Mouse (Mus musculus) T-helper 17 cell (primary cell): Measurements from ENCODE around the gene Cyp2t4.

ENCODE experiments used
- in situ Hi-C, 2 experiments: fragments of 300-600 bp; cut with MboI, MseI; formaldehyde crosslinking; loops; 1 replicate in 1 of 2; 2 replicates in 1 of 2; pipeline ENCODE4 v1.15.1; 2025; ENCODE audit warnings: high pct_unique_total_duplicates in 2 of 2

Cyp2t4 gene

DNA sequence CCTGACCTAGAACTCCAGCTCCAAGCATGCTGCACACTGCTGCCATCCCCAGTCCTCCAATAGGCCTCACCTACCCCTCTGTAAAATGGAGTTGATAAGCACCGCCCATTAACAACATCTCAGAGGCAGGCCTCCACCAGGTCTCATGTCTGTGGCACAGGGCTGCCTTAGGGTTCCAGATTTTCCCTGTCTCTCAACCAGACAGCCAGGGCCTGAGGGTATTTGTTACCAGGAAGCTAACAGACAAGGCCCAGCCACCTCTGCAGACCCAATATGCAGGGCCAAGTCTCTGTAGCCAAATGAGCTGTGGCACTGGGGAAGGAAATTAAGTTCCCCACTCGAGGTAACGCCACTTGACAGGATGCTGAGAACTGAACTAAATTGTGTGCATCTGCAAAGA, 7.4 kb downstream of the Cyp2t4 start:
- in situ Hi-C loops, result no loop called here

DNA sequence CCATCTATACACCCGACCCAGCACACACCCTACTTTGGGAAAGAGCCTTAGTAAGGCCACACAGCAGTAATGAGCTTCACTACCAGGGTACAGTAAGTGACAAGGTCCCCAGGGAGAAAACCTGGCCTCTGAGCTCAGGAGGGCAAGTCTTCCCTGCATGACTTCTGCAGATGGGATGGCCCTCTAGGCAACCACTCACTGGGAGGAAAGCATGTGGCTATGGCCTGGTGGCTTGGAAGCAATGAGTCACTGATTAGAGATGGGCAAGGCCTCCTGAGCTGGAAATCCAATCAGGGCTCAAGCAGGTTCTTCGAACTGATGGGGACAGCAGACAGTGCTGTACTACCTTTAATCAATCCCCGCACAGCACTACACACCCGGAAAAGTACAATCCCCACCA, 8.2 kb downstream of the Cyp2t4 start:
- in situ Hi-C loops, result no loop called here

DNA sequence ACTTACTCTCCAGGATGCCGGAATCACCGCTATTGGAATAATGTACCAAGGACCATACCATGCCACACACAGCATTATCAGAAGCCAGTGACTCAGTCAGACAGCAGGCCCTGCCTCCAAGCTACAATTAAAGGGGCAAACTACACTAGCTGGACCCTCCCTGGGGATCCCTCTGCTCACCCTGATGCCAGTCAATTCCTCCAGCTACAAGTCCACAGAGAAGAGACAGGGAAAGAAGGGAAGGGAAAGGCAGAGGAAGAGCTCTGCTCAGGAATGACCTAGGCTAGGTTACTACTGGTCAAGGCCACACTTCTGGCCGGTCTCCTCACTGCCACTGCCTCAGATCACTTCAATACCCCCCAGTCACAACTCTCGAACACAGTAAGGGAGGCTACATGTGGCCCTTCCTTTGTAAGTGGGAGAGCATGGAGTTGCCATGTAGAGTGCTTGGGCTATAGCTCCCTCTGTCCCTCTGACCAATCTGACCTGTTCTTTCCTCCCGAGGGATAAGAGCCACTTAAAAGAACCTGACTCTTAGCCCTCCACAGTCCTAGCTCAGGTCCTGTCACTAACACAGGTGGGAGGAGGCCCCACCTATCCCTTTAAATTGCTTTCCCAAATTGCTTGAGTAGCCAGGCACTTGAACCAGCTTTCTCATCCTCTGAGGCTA, 9.4 kb downstream of the Cyp2t4 start:
- in situ Hi-C loops, result no loop called here

DNA sequence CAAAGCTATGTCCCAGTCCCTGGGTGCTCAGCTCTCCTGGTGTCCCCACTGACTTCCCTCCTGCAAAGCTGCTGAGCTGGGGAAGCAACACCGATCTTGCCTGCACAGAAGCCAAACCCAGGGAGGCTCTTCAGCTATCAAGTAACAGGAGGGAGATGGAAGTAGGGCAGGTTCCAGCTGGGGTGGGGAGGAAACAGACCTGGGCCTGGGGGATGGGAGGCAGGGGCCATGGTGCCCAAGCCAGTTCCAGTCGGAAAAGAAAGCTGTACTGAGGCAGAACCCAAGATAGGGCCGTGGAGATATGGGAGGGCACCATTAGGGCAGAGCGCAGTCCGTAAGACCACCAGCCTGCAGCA, 9.9 kb downstream of the Cyp2t4 start:
- in situ Hi-C loops, result no loop called here

DNA sequence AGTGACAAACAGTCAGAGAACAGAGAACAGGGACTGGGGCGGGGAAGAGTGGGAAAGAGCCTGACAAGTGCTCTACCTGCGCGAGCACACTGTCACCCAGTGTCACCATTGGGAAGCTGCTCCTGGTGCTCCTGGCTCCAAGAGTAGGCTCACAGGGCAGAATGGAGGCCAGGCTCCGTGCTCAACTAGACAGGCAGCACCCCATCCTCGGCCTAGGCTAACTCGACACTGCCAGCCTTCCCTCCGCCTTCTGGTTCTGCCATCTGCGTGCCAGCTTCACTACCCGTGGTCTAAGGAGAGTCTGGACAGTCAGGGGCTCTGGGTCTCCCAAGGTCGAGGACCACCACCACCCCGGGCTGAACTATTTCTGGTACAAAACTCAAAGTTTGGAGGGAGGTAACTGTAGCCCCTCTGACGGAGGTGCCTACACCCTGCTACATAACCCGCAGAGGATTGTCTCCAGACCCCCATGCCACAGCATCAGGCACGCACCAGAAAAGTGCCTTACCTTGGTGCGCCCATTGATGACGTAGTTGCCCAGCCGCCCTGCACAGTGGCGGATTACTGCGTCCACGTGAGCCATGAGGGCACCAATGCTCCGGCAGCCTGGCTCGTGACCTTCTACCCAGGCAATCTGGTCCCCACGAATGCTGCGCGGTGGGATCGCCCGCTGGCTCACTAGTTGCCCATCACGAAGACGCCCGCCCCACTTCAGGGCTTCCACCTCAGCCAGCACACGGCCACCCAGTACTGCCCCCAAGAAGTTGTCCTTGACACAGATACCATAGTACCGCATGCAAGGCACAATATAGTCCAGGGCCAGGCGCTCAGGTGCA, 10.8 kb downstream of the Cyp2t4 start:
- in situ Hi-C loops, result no loop called here

DNA sequence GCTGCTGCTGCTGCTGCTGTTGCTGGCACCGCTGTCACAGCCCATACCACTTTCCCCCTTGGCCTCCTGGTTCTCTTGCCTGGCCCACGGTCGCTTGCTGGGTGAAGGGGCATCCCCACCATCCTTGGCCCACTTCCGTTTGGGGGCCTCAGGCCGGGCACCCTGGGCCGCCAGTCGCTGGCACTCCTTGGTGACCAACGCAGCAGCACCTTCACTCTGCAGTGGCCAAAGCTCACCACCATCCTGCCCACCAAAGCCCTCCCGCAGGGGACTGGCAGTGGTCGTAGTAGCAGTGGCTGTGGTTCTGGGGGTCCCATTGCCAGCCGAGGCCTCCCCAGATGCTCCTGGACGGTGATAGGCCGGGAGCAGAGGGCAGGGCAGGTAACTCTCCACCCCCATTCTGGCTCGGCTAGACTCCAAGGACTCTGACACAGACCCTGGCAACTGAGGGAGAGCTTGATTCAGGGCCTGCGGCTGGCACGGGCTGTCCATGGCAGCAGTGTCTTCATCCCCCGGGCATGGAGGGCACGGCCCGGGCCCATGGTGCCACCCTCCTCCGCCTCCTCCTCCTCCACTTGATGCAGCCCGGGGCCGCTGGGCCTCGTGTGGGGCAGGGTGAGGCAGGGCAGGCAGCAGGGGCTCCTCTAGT, 11.6 kb downstream of the Cyp2t4 start:
- in situ Hi-C loops, result no loop called here

DNA sequence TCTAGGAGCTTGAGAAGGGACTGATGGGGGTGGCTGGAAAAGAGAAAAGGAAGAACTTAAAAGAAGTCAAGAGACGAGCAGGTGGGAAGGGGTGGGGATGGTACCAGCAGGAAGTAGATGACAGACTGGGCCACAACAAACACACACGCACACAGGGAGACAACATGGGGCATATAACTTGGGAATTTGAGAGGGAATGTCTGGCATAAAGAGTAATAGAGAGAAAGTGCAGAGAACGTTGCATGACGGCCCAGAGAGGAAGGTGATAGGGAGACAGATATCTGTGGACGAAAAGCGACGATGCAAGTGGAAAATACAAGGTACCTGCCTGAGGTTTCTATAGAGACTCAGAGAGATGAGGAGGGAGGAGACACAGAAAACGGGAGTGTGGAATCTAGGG, 12.2 kb downstream of the Cyp2t4 start:
- in situ Hi-C loops, result no loop called here

DNA sequence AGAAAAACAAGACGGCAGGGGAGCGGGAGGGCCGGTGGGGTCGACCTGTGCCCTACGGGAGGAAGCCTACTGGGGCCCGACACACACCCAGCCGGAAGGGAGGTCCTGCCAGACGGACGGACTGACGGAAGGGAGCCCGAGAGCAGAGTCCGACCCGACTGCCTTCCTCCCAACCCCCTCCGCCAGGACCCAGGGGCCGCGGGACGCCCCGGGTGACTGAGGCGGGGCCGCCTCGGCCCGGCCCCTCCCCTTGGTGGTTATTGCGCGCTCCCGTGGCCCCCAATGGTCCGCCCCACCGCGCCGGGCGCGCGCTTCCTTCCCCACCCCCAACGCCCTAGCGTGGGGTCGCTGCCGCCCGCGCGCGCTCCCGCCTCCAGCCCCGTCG, 12.7 kb downstream of the Cyp2t4 start:
- in situ Hi-C loops, result no loop called here

DNA sequence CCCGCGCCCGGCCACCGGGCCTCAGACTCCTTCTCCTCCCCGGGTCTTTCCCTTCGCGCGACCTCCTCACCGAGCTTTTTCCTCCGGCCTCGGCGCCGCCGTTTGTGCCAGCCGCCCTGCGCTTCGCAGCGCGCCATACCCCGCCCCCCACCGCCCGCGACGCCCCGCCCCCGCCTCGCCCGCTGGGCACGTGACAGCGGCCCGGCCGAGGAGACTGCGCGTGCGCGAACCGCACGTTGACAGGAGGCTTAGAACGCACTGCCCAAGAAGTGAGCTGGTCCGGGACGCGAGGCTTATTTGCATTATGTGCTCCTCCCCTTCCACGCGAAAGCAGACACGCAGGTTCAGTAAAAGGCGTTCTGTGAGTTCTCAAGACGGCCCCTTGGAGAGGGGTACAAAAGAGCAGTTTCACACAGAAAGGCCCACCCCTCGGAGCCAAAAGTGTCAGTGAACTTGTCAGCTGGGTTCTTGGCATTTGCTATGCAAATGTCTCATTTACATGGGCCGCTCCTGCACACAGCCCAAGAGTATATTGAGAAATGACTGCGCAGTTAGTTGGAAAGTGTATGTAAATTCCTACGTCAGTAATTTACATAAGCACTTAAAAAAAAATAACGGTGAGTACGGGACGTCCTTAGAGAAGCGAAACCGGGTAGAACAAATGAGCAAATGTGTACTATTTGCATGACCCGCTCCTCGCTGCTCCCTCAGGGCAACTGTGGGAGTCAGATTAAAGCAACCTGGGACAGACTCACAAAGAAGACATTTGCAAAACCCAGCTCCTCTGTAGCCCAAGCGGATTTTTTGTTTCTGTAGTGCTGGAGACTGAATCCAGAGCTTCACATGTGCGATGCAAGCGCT, 13.3 kb downstream of the Cyp2t4 start, which contains the start of gene Egln2:
Gene Egln2, minus strand, starts transcription at position 189 of the 861 bp plus-strand sequence.
- in situ Hi-C loops, result no loop called here

DNA sequence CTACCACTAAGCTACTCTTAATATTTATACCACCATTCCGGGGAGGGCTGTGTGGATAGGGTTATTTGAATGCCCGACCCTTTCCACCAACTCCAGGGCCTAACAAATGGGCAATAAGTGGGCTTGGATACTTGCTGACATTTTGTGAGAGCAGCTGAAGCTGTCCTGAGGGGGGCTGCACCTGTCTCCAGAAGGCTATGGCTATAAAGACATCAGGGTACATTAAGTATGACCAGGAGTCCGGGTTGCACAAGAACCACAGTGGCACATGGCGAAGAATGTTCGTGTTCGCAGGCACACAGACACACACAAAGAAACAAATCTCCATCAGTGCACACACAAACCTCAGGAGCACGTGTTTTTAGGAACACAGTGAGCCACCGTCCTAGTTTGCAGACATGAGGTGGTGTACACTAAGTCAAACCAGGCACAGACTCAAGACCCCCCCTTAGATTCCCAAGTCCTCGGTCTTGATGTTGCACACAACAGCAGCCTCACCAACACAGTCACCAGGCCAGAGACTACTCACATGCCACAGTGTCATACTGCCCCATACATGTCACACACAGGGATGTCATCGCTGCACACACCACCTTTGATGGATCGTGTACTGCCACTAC, 14.1 kb downstream of the Cyp2t4 start:
- in situ Hi-C loops, result no loop called here

DNA sequence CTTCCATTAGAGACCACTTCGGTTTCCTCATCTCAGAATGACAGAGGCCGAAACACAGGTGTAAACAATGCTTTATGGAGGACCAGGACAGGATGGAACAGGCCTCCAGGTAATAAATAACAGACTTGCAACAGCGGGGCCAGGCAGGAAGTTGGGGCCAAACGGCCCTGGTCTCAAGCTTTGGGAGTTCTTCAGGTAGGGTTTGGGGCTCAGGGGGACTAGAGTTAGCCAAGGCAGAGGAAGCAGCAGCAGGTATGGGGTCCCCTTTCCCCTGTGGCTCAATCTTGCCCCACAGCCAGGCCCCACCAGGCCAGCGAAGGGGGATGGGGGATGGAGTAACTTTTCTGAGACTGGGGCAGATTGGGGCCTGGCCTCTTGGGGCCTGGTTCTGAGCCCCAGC, 14.9 kb downstream of the Cyp2t4 start:
- in situ Hi-C loops, result no loop called here

DNA sequence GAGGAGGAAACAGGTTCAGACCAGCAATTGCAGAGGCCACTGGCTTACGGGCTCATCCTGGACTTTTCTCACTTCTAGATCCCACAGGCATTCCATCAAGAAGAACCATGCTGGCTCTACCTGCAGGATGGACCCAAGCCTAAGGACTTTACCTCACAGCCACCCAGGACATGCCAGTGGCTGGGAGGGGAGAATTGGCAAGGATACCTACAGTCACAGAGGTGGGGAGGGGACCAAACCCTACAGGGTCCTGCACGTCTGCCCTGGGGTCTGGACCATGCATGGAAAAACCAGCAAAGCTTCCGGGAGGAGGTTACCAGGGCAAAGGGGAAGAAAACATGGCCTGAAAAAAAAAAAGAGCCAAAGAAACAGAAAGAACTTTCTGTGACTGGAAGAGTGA, 17.5 kb downstream of the Cyp2t4 start:
- in situ Hi-C loops, result no loop called here

DNA sequence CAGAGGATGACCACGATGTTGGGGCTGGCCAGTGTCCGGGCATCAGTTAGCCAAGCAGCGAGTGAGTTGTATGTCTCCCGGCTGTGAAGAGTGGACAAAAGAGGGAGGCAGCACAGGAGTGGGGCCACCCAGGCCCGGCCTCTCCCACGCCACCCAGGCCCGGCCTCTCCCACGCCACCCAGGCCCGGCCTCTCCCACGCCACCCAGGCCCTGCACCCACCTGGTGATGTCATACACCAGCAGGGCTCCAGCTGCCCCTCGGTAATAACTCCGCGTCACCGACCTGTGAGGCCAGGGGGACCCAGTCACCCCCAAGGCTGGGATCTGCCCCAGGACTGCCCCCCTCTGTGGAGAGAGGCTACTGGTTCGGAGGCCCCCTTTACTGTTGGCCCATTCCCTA, 21.0 kb downstream of the Cyp2t4 start:
- in situ Hi-C loops, result no loop called here

DNA sequence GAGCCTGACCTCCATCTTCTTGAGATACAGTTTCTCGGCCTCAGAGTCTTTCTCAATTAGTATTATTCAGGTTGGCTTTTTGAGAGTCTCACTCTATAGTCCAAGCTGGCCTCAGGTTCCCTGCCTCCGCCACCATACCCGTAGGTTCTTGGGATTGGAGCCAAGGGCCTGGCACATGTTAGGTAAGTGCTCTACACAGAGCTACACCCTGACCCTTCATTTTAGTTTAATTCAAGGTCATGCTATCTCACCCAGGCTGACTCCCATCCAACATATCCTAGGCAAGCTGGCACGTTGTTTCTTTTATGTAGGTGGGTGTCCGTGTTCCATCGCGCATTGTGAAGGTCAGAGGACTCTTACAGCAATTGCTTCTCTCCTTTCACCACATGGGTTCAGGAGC, 21.4 kb downstream of the Cyp2t4 start:
- in situ Hi-C loops, result loop anchor here (25.0 kb wide), 3 partner anchors 1012 to 1788 kb away; partner anchors contain the start of genes Ccdc97 (in 1 of the 2), Dyrk1b (in 1 of the 2) and Lipe (in 1 of the 2)

DNA sequence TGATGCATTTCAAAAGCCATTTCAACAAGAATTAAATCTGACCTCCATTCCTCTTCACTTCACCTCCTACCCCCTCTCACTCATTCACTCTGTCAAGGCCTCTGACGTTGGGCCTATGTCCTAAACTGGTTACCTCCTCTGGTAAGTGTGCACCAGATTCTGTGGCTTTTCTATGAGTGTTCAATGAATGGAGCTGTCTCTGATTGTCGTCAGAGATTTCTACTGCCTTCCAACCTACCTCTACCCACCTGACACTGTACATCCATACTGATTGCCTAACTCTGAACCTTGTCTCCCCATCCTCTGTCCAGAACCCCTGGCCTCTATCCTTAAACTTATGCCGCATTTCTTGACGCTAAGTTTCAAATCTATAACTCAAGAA, 24.4 kb downstream of the Cyp2t4 start:
- in situ Hi-C loops, result loop anchor here (25.0 kb wide), 3 partner anchors 1009 to 1791 kb away; partner anchors contain the start of genes Ccdc97 (in 1 of the 2), Dyrk1b (in 1 of the 2) and Lipe (in 1 of the 2)

DNA sequence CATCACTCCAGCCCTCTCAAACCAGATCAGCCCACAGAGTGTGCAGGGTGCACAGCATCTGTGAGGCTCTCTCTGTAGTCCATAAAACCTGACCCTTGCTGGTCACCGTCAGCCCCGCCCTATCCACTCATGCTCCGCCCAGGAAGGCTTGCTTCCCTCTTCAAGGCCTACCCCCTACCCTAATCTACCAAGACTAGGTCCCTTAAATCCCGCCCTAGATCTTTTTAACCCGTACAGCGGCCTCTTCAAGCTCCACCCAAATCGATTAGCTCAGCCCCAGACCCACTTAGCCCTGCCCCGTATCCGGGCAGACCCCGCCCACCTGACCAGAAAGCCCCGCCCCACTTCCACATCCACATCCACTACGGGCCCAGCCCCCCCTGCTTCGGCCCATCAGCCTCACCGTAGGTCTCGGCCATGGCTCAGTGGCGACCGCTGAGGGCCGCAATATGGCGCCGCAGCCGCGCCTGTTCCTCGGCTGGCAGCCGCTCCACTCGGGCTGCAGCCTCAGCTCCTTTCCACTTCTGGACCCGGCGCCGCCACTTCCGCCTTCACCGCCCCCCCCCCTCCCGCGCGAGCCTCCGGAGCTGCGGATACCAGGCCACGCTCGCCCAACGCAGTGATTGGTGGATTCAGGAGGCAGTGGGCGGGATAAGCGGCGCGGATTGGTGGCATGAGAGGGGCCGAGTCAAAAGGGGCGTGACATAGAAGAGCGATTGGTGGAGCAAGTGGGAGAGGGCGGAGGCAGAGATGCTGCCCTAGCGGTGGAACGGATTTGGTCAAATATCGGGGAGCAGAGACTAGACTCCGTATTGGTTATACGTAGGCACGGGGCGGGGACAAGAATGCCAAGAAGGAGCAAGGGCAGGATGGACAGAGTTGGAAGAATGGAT, 25.1 kb downstream of the Cyp2t4 start, which contains the start of gene Rab4b:
Gene Rab4b, minus strand, starts transcription at position 573 of the 893 bp plus-strand sequence.
- in situ Hi-C loops, result loop anchor here (25.0 kb wide), 3 partner anchors 1009 to 1791 kb away; partner anchors contain the start of genes Ccdc97 (in 1 of the 2), Dyrk1b (in 1 of the 2) and Lipe (in 1 of the 2)

DNA sequence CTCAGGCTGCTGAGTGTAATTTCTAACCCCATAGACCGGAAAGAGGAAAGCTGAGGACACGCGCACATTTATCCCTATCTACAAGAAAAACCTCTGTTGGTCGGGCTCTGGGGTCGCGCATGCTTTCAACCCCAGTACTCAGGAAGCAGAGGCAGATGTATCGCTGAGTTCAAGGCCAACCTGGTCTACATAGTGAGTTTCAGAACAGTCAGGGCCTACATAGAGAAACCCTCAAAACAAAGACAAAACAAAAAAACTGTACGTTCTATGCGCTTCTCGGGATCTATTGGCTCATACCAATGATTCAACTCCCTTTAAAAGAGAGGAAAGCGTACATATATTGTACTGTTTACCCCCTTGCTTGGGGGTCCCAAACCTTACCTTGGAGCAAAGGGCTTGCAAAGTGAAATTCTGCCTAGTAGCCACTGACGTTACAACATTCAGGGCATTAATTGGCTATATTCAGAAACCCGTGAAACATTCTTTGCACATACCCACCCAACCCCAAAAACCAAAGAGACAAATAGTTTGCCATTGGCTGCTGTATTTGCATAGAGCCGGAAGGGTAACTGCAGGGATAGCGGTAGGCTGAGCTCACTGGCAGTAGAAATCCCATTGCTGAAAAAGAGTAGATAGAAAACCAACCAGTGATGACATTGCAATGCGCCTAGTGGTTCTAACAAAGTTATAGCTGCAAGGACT, 25.9 kb downstream of the Cyp2t4 start:
- in situ Hi-C loops, result loop anchor here (25.0 kb wide), 3 partner anchors 1008 to 1792 kb away; partner anchors contain the start of genes Ccdc97 (in 1 of the 2), Dyrk1b (in 1 of the 2) and Lipe (in 1 of the 2)

DNA sequence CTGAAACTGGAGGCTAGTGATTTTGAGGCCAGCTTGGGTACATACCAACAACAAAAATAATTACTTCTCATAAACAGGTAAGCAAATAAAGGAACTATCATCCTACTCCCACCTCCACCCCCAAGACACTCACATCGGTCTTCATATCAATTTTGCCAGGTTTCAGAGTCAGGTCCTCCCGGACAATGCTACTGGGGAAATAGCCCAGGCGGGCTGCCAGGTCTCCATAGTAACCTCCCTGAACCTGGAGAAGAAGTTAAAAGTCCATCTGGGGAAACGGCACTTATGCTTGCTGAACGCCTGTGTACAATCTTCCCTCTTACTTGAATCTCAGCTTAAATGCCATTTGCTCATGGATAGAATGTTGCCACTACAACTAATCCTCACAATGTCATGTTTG, 26.5 kb downstream of the Cyp2t4 start:
- in situ Hi-C loops, result loop anchor here (25.0 kb wide), 3 partner anchors 1007 to 1793 kb away; partner anchors contain the start of genes Ccdc97 (in 1 of the 2), Dyrk1b (in 1 of the 2) and Lipe (in 1 of the 2)
